Mouse (Mus musculus) lung, postnatal 0 days (tissue): Measurements from ENCODE around the gene Lmntd1. TPM values are rescaled to one million over a fixed set of nuclear protein-coding genes. Genes with fewer than 3 reads are reported as not detected.
A peak's percentile ranks its signal among the peaks of the same experiment; 100 is the strongest.

Experiments
- ATAC-seq: fragments of 200-750 bp; cut with Nextera tagmentation; 2 replicates; pipeline ENCODE4 v1.8.0; 2017; ENCODE audit warnings: moderate library complexity
- DNase-seq: peaks from one replicate; pipeline ENCODE4 v3.0.0-alpha.2; 2016; ENCODE audit warnings: low spot score
- H3K27ac ChIP-seq: fragments of 300-500 bp; sonication (generic); 2 replicates; pipeline ENCODE4 v1.5.1; 2014; ENCODE audit warnings: antibody characterized with exemption, mild to moderate bottlenecking, low read length, mixed read lengths
- H3K27me3 ChIP-seq: fragments of 300-500 bp; sonication (generic); replicated peaks from 2 replicates; pipeline ENCODE4 v1.6.1; 2014; ENCODE audit warnings: low read length, mixed read lengths; ENCODE audit not compliant: insufficient read depth
- H3K36me3 ChIP-seq: fragments of 300-500 bp; sonication (generic); 2 replicates; pipeline ENCODE4 v1.6.1; 2014; ENCODE audit warnings: low read length, mixed read lengths; ENCODE audit not compliant: insufficient read depth
- H3K4me1 ChIP-seq: fragments of 300-500 bp; sonication (generic); 2 replicates; pipeline ENCODE4 v1.6.1; 2014; ENCODE audit warnings: antibody characterized with exemption, low read depth, low read length, mixed read lengths; ENCODE audit not compliant: insufficient read depth
- H3K4me2 ChIP-seq: fragments of 300-500 bp; sonication (generic); replicated peaks from 2 replicates; pipeline ENCODE4 v1.6.1; 2014; ENCODE audit warnings: low read depth, mild to moderate bottlenecking, low read length, moderate library complexity, mixed read lengths
- H3K4me3 ChIP-seq: fragments of 300-500 bp; sonication (generic); 2 replicates; pipeline ENCODE4 v1.5.1; 2014; ENCODE audit warnings: low read depth, low read length
- H3K9ac ChIP-seq: fragments of 300-500 bp; sonication (generic); replicated peaks from 2 replicates; pipeline ENCODE4 v1.6.1; 2014; ENCODE audit warnings: low read depth, mild to moderate bottlenecking
- H3K9me3 ChIP-seq: fragments of 300-500 bp; sonication (generic); 2 replicates; pipeline ENCODE4 v1.6.1; 2016; ENCODE audit warnings: low read length, mixed read lengths
- CTCF ChIP-seq: IDR thresholded peaks from 2 replicates; pipeline ENCODE4 v1.5.1; 2016; ENCODE audit warnings: antibody characterized with exemption, mild to moderate bottlenecking
- EP300 ChIP-seq: IDR thresholded peaks from 2 replicates; pipeline ENCODE4 v1.6.1; 2016; ENCODE audit warnings: antibody characterized with exemption, mild to moderate bottlenecking, control low read depth
- WGBS: fragments of 180-500 bp; shearing (Covaris S2); extraction: QIAGEN DNeasy Blood & Tissue Kit; methylation state at CpG from one replicate; pipeline ENCODE4 v1.1.7; 2014; 5-methylcytosine and 5-hydroxymethylcytosine counted together
- polyA plus RNA-seq: library from polyadenylated mRNA; unstranded; fragments of >200 nt; fragmentation: Nextera tagmentation; extraction: Ambion mirVana; gene quantifications from 2 replicates; pipeline ENCODE4 v1.2.1, GENCODE M21; 2015

Gene Lmntd1
- polyA plus RNA-seq, 1 experiment from 2014 or later: 0.74 TPM

DNA sequence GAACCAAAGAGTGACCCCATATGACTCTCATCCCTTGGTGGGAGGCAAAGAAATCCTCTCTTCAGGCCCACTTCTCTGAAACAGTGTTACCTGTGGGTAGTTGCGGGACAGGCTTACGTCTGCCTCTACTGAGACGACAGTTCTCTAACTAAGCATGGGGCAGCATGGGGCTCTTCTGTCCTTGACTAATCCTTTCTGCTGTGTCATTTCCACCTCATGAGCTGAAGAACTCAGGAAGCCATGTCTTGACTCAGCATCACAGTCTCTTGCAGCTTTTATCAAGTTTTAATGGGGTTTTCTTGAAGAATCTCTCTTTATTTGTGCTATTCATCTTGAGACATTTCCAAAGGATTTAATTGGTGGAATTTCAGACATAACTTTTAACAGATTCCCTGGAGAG, 61.3 kb downstream of the Lmntd1 start:
- Histone ChIP-seq H3K4me1 (no peaks in the 10 kb centered on the region), H3K9ac (no peak overlapping the region), H3K9me3 (no peaks in the 10 kb centered on the region), H3K27ac (no peak overlapping the region), H3K27me3 (no peaks in the 10 kb centered on the region), H3K4me3 (no peak overlapping the region), H3K4me2 (no peak overlapping the region), H3K36me3 (no peaks in the 10 kb centered on the region)
- TF ChIP-seq CTCF (no peak), EP300 (no peak)
- ATAC-seq: no peak
- 93% methylated on average over 3 of the region's 3 CpGs for WGBS
- DNase-seq: no peak

DNA sequence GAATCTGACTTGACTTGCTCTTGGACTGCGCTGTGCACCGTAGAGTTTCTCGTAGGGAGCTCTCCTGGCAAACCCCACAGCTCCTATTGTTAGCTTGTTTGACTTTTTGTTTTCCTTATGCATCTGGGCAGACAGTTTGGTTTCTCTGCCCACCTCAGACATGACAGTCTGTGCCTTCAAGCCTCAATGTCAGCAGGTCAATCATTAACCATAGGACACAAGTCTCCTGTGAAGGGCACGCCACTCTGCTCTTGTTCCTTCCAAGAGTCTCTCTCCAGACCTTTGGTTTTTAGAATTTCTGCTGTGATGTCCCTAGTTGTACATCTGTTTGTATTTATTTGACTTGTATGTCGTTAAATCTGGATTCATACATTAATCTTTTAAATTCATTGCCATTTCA, 63.1 kb downstream of the Lmntd1 start:
- Histone ChIP-seq H3K4me1 (no peaks in the 10 kb centered on the region), H3K9ac (no peak overlapping the region), H3K27ac (no peak overlapping the region), H3K4me2 (no peak overlapping the region), H3K4me3 (no peak overlapping the region), H3K27me3 (no peaks in the 10 kb centered on the region), H3K36me3 (no peaks in the 10 kb centered on the region), H3K9me3 (no peaks in the 10 kb centered on the region)
- 80% methylated on average over 5 of the region's 5 CpGs for WGBS
- no peak for TF ChIP-seq EP300
- TF ChIP-seq CTCF: no peak
- ATAC-seq: no peak
- no peak for DNase-seq

DNA sequence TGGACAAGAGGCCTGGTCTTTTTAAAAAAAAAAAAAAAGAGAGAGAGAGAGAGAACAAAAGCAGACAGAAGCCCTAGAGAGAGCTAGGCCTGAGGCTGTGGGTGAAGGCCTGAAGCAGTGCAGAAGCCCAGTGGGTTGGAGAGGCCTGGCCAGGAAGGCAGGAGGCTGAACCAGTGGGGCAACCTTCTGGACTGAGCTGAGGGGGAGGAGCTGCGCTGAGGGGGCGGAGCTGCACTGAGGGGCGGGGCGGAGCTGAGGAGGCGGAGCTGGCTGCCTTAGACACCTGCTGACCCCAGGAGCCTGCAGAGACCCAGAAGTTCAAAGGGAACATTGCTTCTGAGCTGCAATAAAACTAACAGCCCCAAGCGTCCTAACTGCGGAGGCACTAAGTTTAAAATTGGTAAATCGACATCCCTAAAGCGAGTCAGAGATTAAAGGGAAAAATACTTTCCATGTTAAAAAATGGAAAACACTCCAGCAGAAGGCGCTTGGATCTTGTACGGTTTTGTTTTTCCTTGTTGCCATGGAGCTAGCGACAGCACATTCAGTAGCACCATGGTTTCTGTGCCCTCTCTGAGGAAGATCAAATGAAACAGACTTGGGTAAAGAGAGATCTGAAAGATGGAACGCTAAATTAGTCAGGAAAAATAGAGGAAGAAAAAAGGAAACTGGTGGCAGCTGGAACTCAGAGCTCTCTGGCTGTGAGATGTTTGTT, 68.0 kb downstream of the Lmntd1 start:
- peak; percentile 46 for ATAC-seq
- WGBS: 45% methylated on average over 13 of the region's 13 CpGs
- Histone ChIP-seq H3K36me3 (no peaks in the 10 kb centered on the region), H3K9ac (no peak overlapping the region), H3K4me3 (no peak overlapping the region), H3K27ac (no peak overlapping the region), H3K9me3 (peaks cover 4% of the 10 kb centered on the region; the same call in 1 of the 2 replicates), H3K27me3 (no peaks in the 10 kb centered on the region), H3K4me1 (no peaks in the 10 kb centered on the region), H3K4me2 (no peak overlapping the region)
- no peak for TF ChIP-seq CTCF
- TF ChIP-seq EP300: no peak
- DNase-seq: no peak

DNA sequence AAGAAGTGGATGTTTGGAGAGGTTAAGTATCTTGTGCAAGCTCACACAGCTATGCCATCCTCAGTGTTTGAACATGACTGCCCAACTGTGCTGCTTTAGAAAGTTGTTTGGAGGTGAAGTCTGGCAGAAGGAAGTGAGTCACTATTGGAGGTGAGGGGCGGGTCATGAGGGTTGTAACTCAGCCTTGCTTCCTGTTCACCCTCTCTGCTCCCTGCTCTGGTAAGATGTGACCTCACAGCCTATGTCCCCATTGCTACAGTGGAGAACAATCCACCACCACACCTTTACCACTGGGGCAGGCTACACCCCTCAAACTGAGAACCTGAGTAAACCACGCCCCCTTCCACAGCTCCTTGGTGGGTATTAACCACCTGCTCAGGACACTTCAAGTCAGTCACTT, 69.3 kb downstream of the Lmntd1 start:
- Histone ChIP-seq H3K9ac (no peak overlapping the region), H3K27ac (no peak overlapping the region), H3K4me1 (no peaks in the 10 kb centered on the region), H3K4me3 (no peak overlapping the region), H3K4me2 (no peak overlapping the region), H3K9me3 (peaks cover 4% of the 10 kb centered on the region; the same call in 1 of the 2 replicates), H3K36me3 (no peaks in the 10 kb centered on the region), H3K27me3 (no peaks in the 10 kb centered on the region)
- TF ChIP-seq CTCF (no peak), EP300 (no peak)
- ATAC-seq (no peak), DNase-seq (no peak)
- 73% methylated on average over 2 of the region's 2 CpGs for WGBS

DNA sequence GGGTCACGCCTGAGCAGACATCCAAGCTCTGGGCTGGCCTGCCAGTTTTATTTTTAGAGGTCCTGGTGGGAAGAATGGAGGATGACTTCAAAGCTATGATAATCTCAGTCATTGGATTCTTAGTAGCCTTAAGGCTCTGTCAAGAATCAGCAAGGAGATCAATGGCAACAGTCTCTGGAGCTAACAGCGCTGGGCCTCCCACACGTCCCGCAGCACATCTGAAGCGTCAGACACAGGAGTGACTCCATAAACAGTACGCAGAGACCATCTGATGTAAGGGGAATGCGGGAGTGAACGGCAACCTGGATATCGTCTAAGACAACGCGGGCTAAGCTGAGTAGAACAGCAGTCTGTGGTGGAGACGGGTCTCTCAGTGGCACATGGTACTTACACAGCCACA, 69.8 kb downstream of the Lmntd1 start:
- 70% methylated on average over 12 of the region's 12 CpGs for WGBS
- no peaks in the 10 kb centered on the region for H3K36me3 ChIP-seq
- no peak for DNase-seq

DNA sequence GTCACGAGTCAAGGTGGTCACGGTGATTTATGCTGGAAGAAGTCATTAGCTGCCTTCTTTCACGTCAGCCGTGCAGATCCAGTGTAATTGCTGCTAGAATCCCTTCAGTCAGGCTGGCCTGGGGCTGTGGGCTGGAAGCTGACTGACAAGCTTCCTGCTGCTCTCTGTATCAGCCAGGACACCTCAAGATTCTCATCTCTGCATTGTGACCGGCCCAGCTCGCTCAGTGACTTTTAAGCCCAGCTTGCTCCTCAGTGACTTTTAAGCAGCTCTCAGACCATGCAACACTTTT, 74.6 kb downstream of the Lmntd1 start:
- 54% methylated on average over 6 of the region's 6 CpGs for WGBS
- no peaks in the 10 kb centered on the region for H3K36me3 ChIP-seq
- no peaks in the 10 kb centered on the region; the same call in 1 of the 2 replicates for H3K4me1 ChIP-seq
- no peaks in the 10 kb centered on the region for H3K27me3 ChIP-seq
- H3K4me3 ChIP-seq: no peak overlapping the region
- DNase-seq: no peak
- H3K4me2 ChIP-seq: no peak overlapping the region
- H3K27ac ChIP-seq: no peak overlapping the region
- peaks cover 4% of the 10 kb centered on the region; the same call in 1 of the 2 replicates for H3K9me3 ChIP-seq
- no peak overlapping the region for H3K9ac ChIP-seq
- TF ChIP-seq EP300 (no peak), CTCF (no peak)
- ATAC-seq: no peak

More for the DNA sequence above, 69.8 kb downstream of the Lmntd1 start:
- ATAC-seq: no peak
- Histone ChIP-seq H3K4me2 (no peak overlapping the region), H3K9me3 (peaks cover 4% of the 10 kb centered on the region; the same call in 1 of the 2 replicates), H3K27ac (no peak overlapping the region), H3K4me1 (no peaks in the 10 kb centered on the region; the same call in 1 of the 2 replicates), H3K9ac (no peak overlapping the region), H3K4me3 (no peak overlapping the region), H3K27me3 (no peaks in the 10 kb centered on the region)
- TF ChIP-seq EP300 (no peak), CTCF (no peak)
